Mouse (Mus musculus): ENCODE results near the gene Stard10. TPM values are rescaled to one million over a fixed set of nuclear protein-coding genes. Genes with fewer than 3 reads are reported as not detected.

The Stard10 gene
- total and polyA plus RNA-seq, 2 experiments, result 846 to 1,131 TPM

- Histone ChIP-seq H3K4me1 (ENCODE audit: control insufficient read depth, insufficient read depth, low read length) (peaks cover 23% of the 10 kb centered on the region), H3K27ac (replicated peaks; ENCODE audit: insufficient read depth, low read depth, low read length) (no peak overlapping the region), H3K27me3 (ENCODE audit: control insufficient read depth, insufficient read depth, low read length) (no peaks in the 10 kb centered on the region), H3K79me2 (ENCODE audit: control insufficient read depth, insufficient read depth, low read length) (no peaks in the 10 kb centered on the region), H3K9ac (ENCODE audit: low read depth, low read length) (no peak overlapping the region), H3K4me3 (ENCODE audit: insufficient read depth, low read depth, low read length) (no peak overlapping the region), H3K36me3 (ENCODE audit: control insufficient read depth, insufficient read depth, low read length) (peaks cover 19% of the 10 kb centered on the region; the same call in 1 of the 2 replicates)
- 0 out of 2 replicates have a peak, but pooled peaks have one; percentile 9 for TF ChIP-seq CTCF (IDR thresholded peaks at IDR 0.05; ENCODE audit: low read depth, low read length)
- TF ChIP-seq POLR2A (IDR thresholded peaks at IDR 0.05; ENCODE audit: extremely low read depth, insufficient read depth, low read length), result no peak
- WGBS, result 78% methylated on average over 35 of the region's 35 CpGs
- DNase-seq (ENCODE audit: extremely low read depth, low read depth, low spot score), result no peak
Measured at GRCm38 (mm10) chr7:101296252-101297022, 20.4 kb upstream of the Stard10 start.

DNA sequence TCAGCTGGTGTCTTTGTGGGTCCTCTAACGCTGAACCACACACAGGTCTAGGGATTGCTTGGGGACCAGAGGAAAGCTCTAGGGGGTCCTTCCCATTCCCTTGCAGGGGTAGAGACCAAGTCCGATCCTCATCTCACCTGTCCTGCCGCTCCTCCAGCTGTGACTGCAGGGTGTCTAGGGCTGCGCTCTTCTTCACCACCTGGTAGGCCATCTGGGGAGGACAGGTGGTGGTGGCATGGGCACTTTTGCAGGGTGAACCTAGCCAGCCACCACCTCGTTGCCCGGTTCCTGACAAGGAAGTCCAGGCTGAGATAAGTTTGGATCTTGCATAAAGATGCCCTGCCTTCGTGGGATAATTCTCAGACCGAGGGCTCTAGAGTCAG, 19.9 kb upstream of the Stard10 start:
- H3K36me3 ChIP-seq (ENCODE audit: control insufficient read depth, insufficient read depth, low read length), result peaks cover 17% of the 10 kb centered on the region; the same call in 1 of the 2 replicates
- DNase-seq (ENCODE audit: extremely low read depth, low read depth, low spot score), result no peak
- no peaks in the 10 kb centered on the region for H3K27me3 ChIP-seq (ENCODE audit: control insufficient read depth, insufficient read depth, low read length)
- H3K27ac ChIP-seq (replicated peaks; ENCODE audit: insufficient read depth, low read depth, low read length), result no peak overlapping the region
- TF ChIP-seq POLR2A (IDR thresholded peaks at IDR 0.05; ENCODE audit: extremely low read depth, insufficient read depth, low read length) (no peak), CTCF (IDR thresholded peaks at IDR 0.05; ENCODE audit: low read depth, low read length) (no peak)
- 87% methylated on average over 8 of the region's 8 CpGs for WGBS
- no peak overlapping the region for H3K9ac ChIP-seq (ENCODE audit: low read depth, low read length)
- peaks cover 23% of the 10 kb centered on the region for H3K4me1 ChIP-seq (ENCODE audit: control insufficient read depth, insufficient read depth, low read length)
- no peaks in the 10 kb centered on the region for H3K79me2 ChIP-seq (ENCODE audit: control insufficient read depth, insufficient read depth, low read length)
- H3K4me3 ChIP-seq (ENCODE audit: insufficient read depth, low read depth, low read length), result no peak overlapping the region

DNA sequence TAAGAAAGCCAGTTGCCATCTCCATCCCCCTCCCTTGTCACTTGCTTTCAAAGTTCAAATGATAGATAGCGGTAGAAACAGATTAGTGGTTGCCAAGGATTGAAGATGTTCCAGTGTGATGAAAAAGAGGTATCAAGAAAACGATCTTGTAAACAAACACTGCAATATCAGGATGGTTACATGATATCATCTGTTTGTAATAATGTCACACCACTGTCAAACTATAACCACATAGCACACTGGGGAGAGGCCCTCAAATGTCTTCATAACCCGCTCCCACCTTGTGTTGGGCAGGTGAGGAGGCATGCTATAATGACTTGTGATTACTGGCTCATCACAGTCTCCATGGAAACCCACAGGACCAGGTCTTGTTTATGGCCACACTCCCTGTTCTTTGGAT, 18.5 kb upstream of the Stard10 start:
- peaks cover 23% of the 10 kb centered on the region for H3K4me1 ChIP-seq (ENCODE audit: control insufficient read depth, insufficient read depth, low read length)
- peaks cover 13% of the 10 kb centered on the region; the same call in 1 of the 2 replicates for H3K36me3 ChIP-seq (ENCODE audit: control insufficient read depth, insufficient read depth, low read length)
- peak; percentile 84 for DNase-seq (ENCODE audit: extremely low read depth, low read depth, low spot score)
- no peaks in the 10 kb centered on the region for H3K79me2 ChIP-seq (ENCODE audit: control insufficient read depth, insufficient read depth, low read length)
- H3K27me3 ChIP-seq (ENCODE audit: control insufficient read depth, insufficient read depth, low read length), result no peaks in the 10 kb centered on the region
- H3K4me3 ChIP-seq (ENCODE audit: insufficient read depth, low read depth, low read length), result no peak overlapping the region
- peak overlapping the region; percentile 62 for H3K27ac ChIP-seq (replicated peaks; ENCODE audit: insufficient read depth, low read depth, low read length)
- H3K9ac ChIP-seq (ENCODE audit: low read depth, low read length), result no peak overlapping the region
- WGBS, result 29% methylated on average over 3 of the region's 3 CpGs
- TF ChIP-seq POLR2A (IDR thresholded peaks at IDR 0.05; ENCODE audit: extremely low read depth, insufficient read depth, low read length) (no peak), CTCF (IDR thresholded peaks at IDR 0.05; ENCODE audit: low read depth, low read length) (no peak)

DNA sequence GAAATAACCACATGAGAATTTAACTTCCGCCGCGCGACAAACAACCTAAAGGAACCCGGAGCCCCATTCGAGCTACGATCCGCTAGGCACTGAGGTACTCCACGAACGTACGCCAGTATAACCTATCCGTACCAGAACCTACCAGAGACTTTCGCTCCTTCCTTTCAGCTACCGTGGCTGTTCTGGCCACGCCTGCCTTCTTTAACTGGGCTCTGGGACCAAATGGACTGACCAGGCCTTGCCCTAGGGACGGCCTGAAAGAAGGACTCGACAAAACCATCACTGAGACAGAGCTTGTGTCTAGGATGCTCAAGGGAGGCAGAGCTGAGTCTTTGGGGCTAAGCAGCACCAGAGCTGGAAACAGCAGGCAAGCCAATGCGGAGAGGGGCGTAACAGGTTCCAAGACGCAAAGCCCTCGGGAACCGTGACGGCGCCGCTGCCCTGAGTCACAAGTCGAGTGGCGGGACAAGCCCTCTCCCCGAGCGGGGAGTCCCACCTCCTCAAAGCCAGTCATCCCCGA, 15.5 kb upstream of the Stard10 start:
- DNase-seq (ENCODE audit: extremely low read depth, low read depth, low spot score), result peak; percentile 62
- no peaks in the 10 kb centered on the region for H3K27me3 ChIP-seq (ENCODE audit: control insufficient read depth, insufficient read depth, low read length)

GRCm38 (mm10) chr7:101301881-101302456, 14.9 kb upstream of the Stard10 start, which contains the start of gene Atg16l2:
Gene Atg16l2 (minus strand): TSS chr7:101302251.
- peak within 1 kb of the TSS; percentile 91 for H3K9ac ChIP-seq (ENCODE audit: low read depth, low read length)
- peaks cover 23% of the 10 kb centered on the region for H3K4me1 ChIP-seq (ENCODE audit: control insufficient read depth, insufficient read depth, low read length)
- H3K36me3 ChIP-seq (ENCODE audit: control insufficient read depth, insufficient read depth, low read length), result no peaks in the 10 kb centered on the region
- peak; percentile 97 for DNase-seq (ENCODE audit: extremely low read depth, low read depth, low spot score)
- WGBS, result under 1% methylated on average over 39 of the region's 39 CpGs
- no peaks in the 10 kb centered on the region for H3K79me2 ChIP-seq (ENCODE audit: control insufficient read depth, insufficient read depth, low read length)
- no peaks in the 10 kb centered on the region for H3K27me3 ChIP-seq (ENCODE audit: control insufficient read depth, insufficient read depth, low read length)
- peak; percentile 40; the same call in 1 of the 2 replicates for TF ChIP-seq CTCF (IDR thresholded peaks at IDR 0.05; ENCODE audit: low read depth, low read length)
- TF ChIP-seq POLR2A (IDR thresholded peaks at IDR 0.05; ENCODE audit: extremely low read depth, insufficient read depth, low read length), result peak; percentile 71; the same call in 1 of the 2 replicates
- H3K4me3 ChIP-seq (ENCODE audit: insufficient read depth, low read depth, low read length), result peak within 1 kb of the TSS; percentile 81
- H3K27ac ChIP-seq (replicated peaks; ENCODE audit: insufficient read depth, low read depth, low read length), result peak within 1 kb of the TSS; percentile 66

More for the DNA sequence above, 15.5 kb upstream of the Stard10 start:
- Histone ChIP-seq H3K27ac (replicated peaks; ENCODE audit: insufficient read depth, low read depth, low read length) (peak overlapping the region; percentile 66), H3K36me3 (ENCODE audit: control insufficient read depth, insufficient read depth, low read length) (no peaks in the 10 kb centered on the region), H3K4me1 (ENCODE audit: control insufficient read depth, insufficient read depth, low read length) (peaks cover 23% of the 10 kb centered on the region), H3K79me2 (ENCODE audit: control insufficient read depth, insufficient read depth, low read length) (no peaks in the 10 kb centered on the region), H3K9ac (ENCODE audit: low read depth, low read length) (peak overlapping the region; percentile 91), H3K4me3 (ENCODE audit: insufficient read depth, low read depth, low read length) (peak overlapping the region; percentile 81)
- 1% methylated on average over 30 of the region's 30 CpGs for WGBS
- no peak for TF ChIP-seq POLR2A (IDR thresholded peaks at IDR 0.05; ENCODE audit: extremely low read depth, insufficient read depth, low read length)
- no peak for TF ChIP-seq CTCF (IDR thresholded peaks at IDR 0.05; ENCODE audit: low read depth, low read length)

Measured in liver, adult 2 months (tissue).